Mouse (Mus musculus) erythroblast, embryonic 14.5 days (primary cell): ENCODE results near the gene Trappc10.

Experiments
- GATA1 ChIP-seq: IDR thresholded peaks from 2 replicates; pipeline ENCODE4 v1.6.1; 2012; ENCODE audit warnings: low read length, inconsistent platforms, mixed read lengths
- TAL1 ChIP-seq: IDR thresholded peaks from 3 replicates; pipeline ENCODE4 v1.6.1; 2012; ENCODE audit warnings: low read length, inconsistent platforms, mixed read lengths

DNA sequence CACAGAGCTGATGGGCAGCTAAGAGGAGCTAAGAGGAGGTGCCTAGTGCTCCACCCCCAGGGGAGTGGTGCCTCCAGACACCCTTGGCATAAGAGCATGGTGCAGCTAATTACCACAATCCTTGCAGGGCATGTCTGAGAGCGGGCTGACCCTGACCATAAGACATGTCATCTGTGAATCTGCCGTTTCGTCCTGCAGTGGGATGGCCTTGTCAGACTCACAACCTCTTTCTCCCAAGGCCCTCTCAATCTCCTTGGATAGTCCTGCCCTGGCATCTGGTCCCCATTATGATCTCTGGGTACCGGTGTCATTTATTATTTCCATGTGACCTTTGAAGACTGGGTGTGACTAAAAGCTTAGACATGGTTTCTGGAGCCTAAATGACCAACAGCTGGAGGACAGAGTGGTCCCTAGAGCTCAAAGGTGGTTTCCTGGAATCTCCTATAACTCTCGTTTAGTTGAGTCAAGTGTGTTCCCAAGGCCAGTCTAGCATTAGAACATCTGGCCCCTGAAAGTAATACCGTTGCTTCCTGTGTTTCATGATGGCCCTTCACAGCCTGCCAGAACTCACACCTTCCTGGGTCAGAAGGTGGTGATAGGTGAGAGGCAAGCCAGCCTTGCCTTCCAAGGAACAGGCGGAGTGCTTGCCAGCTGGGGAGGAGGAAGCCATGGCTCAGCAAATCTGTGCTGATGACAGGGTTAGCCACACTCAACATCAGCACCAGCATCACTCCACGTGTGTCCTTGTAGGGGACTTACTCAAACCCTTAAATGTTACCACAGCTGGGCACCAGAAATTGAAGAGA, 46.5 kb upstream of the Trappc10 start:
- TF ChIP-seq TAL1: no peak
- TF ChIP-seq GATA1: no peak
